In the genomic region with DNA sequence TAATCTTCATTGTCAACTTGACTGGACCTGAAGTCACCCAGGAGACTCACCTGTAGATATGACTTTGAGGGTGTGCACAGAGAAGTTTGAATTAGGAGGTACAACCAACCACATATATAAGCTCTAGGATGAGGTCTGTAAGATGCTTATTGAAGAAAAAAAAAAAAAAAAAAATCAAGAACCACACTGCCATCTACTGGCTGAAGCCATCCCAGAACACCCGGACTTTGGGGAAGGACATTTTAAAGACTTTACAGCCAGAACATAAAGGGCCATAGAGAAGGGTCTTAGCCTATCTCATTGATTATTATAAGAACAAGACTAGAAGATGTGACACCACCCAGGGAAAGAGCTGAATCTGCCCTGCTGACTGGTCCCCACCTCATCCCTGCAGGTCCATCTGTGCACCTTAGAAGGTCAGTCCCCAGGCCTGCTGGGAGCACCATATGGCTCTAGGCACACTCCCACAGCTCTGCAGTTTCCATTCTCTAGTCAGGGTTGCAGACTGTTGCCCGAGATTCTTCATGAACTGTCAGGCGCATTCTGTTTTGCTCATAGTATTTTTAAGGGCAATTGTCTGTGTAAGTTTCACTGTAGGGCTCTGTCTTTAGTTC, we compare ENCODE assay signal across 1 mouse cellular context.
TF ChIP-seq lines count a peak whose summit lies in the region.

No protein-coding gene starts in this region.

TF ChIP-seq in MEL, 35 proteins besides CTCF, POLR2A, EP300 and RAD21 (continued from another document):
- TF ChIP-seq MAFK (IDR thresholded peaks at IDR 0.05; ENCODE audit: borderline replicate concordance, low read depth, low read length): no peak
